Mouse (Mus musculus) G1E (cell line): ENCODE data around the gene Bad.

ENCODE experiments used
- CTCF ChIP-seq: IDR thresholded peaks from 2 replicates; pipeline ENCODE4 v1.5.1; 2012; ENCODE audit warnings: low read depth, low read length, inconsistent platforms, mixed read lengths
- POLR2AphosphoS5 ChIP-seq: IDR thresholded peaks from 2 replicates; pipeline ENCODE4 v1.6.1; 2012; ENCODE audit warnings: low read depth, low read length, inconsistent platforms; ENCODE audit not compliant: insufficient replicate concordance
- TAL1 ChIP-seq: conservative IDR thresholded peaks from 2 replicates; pipeline ENCODE4 v1.6.1; 2012; ENCODE audit warnings: low read depth, low read length, inconsistent platforms, mixed read lengths

GRCm38 (mm10) chr19:6912205-6912970, 29.3 kb upstream of the Bad start:
- TF ChIP-seq CTCF (no peak), POLR2AphosphoS5 (no peak), TAL1 (no peak)
